Mouse (Mus musculus) heart, embryonic 15.5 days (tissue): ENCODE data around the gene Bet1l. TPM values are rescaled to one million over a fixed set of nuclear protein-coding genes. Genes with fewer than 3 reads are reported as not detected.

Source experiments
- ATAC-seq: fragments of 200-750 bp; cut with Nextera tagmentation; replicated peaks from 2 replicates; pipeline ENCODE4 v1.8.0; 2017; ENCODE audit warnings: low read depth, moderate TSS enrichment; ENCODE audit not compliant: insufficient number of reproducible peaks, insufficient read depth, low FRiP score
- H3K27ac ChIP-seq: fragments of 300-500 bp; sonication (generic); 2 replicates; pipeline ENCODE4 v1.5.1; 2015; ENCODE audit warnings: mild to moderate bottlenecking, inconsistent platforms
- H3K27me3 ChIP-seq: fragments of 300-500 bp; sonication (generic); 2 replicates; pipeline ENCODE4 v1.6.1; 2015; ENCODE audit warnings: inconsistent platforms
- H3K36me3 ChIP-seq: fragments of 300-500 bp; sonication (generic); 2 replicates; pipeline ENCODE4 v1.6.1; 2015; ENCODE audit warnings: mild to moderate bottlenecking, inconsistent platforms
- H3K4me1 ChIP-seq: fragments of 300-500 bp; sonication (generic); replicated peaks from 2 replicates; pipeline ENCODE4 v1.6.1; 2015; ENCODE audit warnings: inconsistent platforms
- H3K4me2 ChIP-seq: fragments of 300-500 bp; sonication (generic); 2 replicates; pipeline ENCODE4 v1.6.1; 2015; ENCODE audit warnings: inconsistent platforms, mild to moderate bottlenecking, moderate library complexity
- H3K4me3 ChIP-seq: fragments of 300-500 bp; sonication (generic); 2 replicates; pipeline ENCODE4 v1.5.1; 2015; ENCODE audit warnings: mild to moderate bottlenecking, inconsistent platforms
- H3K9ac ChIP-seq: fragments of 300-500 bp; sonication (generic); 2 replicates; pipeline ENCODE4 v1.6.1; 2015; ENCODE audit warnings: mild to moderate bottlenecking, inconsistent platforms
- H3K9me3 ChIP-seq: fragments of 300-500 bp; sonication (generic); replicated peaks from 2 replicates; pipeline ENCODE4 v1.6.1; 2016; ENCODE audit warnings: inconsistent platforms
- WGBS: fragments of 180-500 bp; shearing (Covaris S2); methylation state at CpG from one replicate; pipeline ENCODE4 v1.1.7; 2015; ENCODE audit warnings: mixed read lengths; 5-methylcytosine and 5-hydroxymethylcytosine counted together
- polyA plus RNA-seq: library from polyadenylated mRNA; unstranded; fragments of >200 nt; fragmentation: Nextera tagmentation; extraction: Ambion mirVana; gene quantifications from 2 replicates; pipeline ENCODE4 v1.2.1, GENCODE M21; 2015

The Bet1l gene
- polyA plus RNA-seq, 1 experiment from 2014 or later: 30.2 TPM

GRCm38 (mm10) chr7:140822731-140823130 lies 34.6 kb downstream of the Bet1l start:
- Histone ChIP-seq H3K9me3 (no peaks in the 10 kb centered on the region), H3K27ac (no peak overlapping the region), H3K36me3 (no peaks in the 10 kb centered on the region), H3K4me3 (no peak overlapping the region), H3K27me3 (no peaks in the 10 kb centered on the region), H3K4me1 (peaks cover 9% of the 10 kb centered on the region; the same call in 1 of the 2 replicates), H3K4me2 (no peak overlapping the region), H3K9ac (no peak overlapping the region)
- no peak for ATAC-seq
- 89% methylated on average over 4 of the region's 4 CpGs for WGBS

DNA sequence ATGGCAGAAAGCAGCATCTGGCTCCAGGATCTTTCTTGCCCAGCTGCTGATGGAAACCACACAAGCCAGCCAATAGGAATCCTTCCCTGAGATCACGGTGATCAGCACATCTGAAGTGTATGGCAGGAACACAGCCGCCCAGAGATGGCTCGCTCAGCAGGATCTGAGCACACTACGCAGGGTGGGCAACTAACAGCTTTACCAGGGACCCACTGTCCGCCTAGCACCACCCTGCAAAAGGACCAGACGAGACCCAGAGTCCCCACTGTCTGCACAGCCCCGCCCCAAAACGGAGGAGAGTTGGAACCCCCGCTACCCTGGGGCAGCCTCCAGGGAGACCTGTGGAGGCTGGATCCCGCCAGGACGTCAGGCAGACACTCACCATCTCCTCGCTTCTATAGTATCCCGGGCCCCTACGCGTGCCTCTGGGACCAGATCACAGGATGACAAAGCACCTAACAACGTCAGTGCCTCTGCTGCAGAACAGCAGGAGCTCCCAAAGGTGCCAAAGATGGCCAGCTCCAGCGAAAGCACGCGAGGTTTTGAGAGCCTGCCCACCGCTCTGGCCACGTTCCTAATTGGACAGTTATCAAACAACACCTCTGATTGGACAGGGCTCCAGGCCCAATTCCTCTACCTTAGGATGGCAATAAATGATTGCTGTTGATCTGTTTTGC lies 35.6 kb downstream of the Bet1l start, which contains the start of gene Zfp941:
TSS of gene Zfp941 (minus strand) at position 526 of the 677 bp plus-strand sequence.
- no peak within 1 kb of the TSS for H3K27ac ChIP-seq
- H3K27me3 ChIP-seq: no peaks in the 10 kb centered on the region
- H3K4me3 ChIP-seq: peak within 1 kb of the TSS; percentile 54
- no peaks in the 10 kb centered on the region for H3K36me3 ChIP-seq
- H3K4me1 ChIP-seq: peaks cover 9% of the 10 kb centered on the region; the same call in 1 of the 2 replicates
- H3K4me2 ChIP-seq: peak within 1 kb of the TSS; percentile 85
- no peak; the same call in 1 of the 2 replicates for ATAC-seq
- no peaks in the 10 kb centered on the region for H3K9me3 ChIP-seq
- peak within 1 kb of the TSS; percentile 60 for H3K9ac ChIP-seq
- 2% methylated on average over 21 of the region's 21 CpGs for WGBS

GRCm38 (mm10) chr7:140821305-140821652 lies 36.1 kb downstream of the Bet1l start:
- no peak overlapping the region for H3K27ac ChIP-seq
- H3K9ac ChIP-seq: no peak overlapping the region
- peak overlapping the region; percentile 85 for H3K4me2 ChIP-seq
- no peaks in the 10 kb centered on the region for H3K9me3 ChIP-seq
- 45% methylated on average over 5 of the region's 5 CpGs for WGBS
- peaks cover 9% of the 10 kb centered on the region; the same call in 1 of the 2 replicates for H3K4me1 ChIP-seq
- H3K4me3 ChIP-seq: peak overlapping the region; percentile 54
- no peak for ATAC-seq
- H3K27me3 ChIP-seq: no peaks in the 10 kb centered on the region
- no peaks in the 10 kb centered on the region for H3K36me3 ChIP-seq

GRCm38 (mm10) chr7:140820173-140820572 lies 37.2 kb downstream of the Bet1l start:
- H3K36me3 ChIP-seq: no peaks in the 10 kb centered on the region
- no peak for ATAC-seq
- H3K27ac ChIP-seq: no peak overlapping the region
- no peak overlapping the region for H3K4me3 ChIP-seq
- 66% methylated on average over 4 of the region's 4 CpGs for WGBS
- no peaks in the 10 kb centered on the region for H3K9me3 ChIP-seq
- H3K27me3 ChIP-seq: no peaks in the 10 kb centered on the region
- H3K9ac ChIP-seq: no peak overlapping the region
- no peak overlapping the region for H3K4me2 ChIP-seq
- H3K4me1 ChIP-seq: peaks cover 9% of the 10 kb centered on the region; the same call in 1 of the 2 replicates

DNA sequence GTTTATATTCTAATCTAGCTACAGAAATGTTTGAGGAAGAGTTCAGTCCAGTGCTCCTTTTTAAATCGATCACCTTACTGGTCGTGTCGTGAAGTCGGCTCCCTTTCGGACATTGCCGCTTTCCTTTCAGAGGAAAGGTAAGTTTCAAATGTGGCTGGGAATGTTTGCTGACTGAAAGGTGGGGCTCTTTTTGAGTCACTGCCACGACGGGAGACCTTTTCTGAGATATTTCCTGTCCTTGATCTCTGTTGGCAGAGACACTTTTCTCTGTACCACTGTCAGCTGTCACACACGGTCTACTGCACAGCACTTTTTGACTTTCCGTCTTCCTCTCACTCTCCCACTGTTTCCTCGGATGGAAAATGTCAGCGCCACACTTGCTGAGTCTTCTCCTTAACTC lies 44.5 kb downstream of the Bet1l start:
- ATAC-seq: no peak
- Histone ChIP-seq H3K9me3 (no peaks in the 10 kb centered on the region), H3K4me2 (no peak overlapping the region), H3K4me1 (no peaks in the 10 kb centered on the region), H3K4me3 (no peak overlapping the region), H3K27ac (no peak overlapping the region), H3K27me3 (no peaks in the 10 kb centered on the region), H3K36me3 (no peaks in the 10 kb centered on the region), H3K9ac (no peak overlapping the region)
- 79% methylated on average over 12 of the region's 12 CpGs for WGBS

DNA sequence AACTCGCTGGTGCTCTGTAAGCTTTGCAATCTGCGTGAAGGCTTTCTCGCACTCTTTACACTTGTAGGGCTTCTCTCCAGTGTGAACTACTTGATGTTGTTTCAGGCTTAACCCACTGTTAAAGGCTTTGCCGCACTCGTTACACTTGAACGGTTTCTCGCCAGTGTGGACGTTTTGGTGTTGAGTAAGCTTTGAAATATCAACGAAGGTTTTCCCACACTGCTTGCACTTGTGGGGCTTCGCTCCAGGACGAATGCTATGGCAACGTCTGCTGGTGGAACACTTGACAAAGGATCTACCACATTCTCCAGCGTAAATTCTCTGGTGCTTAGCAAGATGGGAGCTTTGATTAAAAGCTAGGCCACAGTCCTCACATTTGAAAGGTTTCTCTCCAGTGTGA lies 45.7 kb downstream of the Bet1l start:
- WGBS: 82% methylated on average over 13 of the region's 13 CpGs
- Histone ChIP-seq H3K27me3 (no peaks in the 10 kb centered on the region), H3K36me3 (no peaks in the 10 kb centered on the region), H3K4me3 (no peak overlapping the region), H3K9me3 (no peaks in the 10 kb centered on the region), H3K4me2 (no peak overlapping the region), H3K27ac (no peak overlapping the region), H3K9ac (no peak overlapping the region), H3K4me1 (no peaks in the 10 kb centered on the region)
- ATAC-seq: no peak

GRCm38 (mm10) chr7:140810496-140810895 lies 46.9 kb downstream of the Bet1l start:
- no peak for ATAC-seq
- no peaks in the 10 kb centered on the region for H3K27me3 ChIP-seq
- no peak overlapping the region for H3K4me3 ChIP-seq
- H3K9ac ChIP-seq: no peak overlapping the region
- no peak overlapping the region for H3K27ac ChIP-seq
- no peaks in the 10 kb centered on the region for H3K4me1 ChIP-seq
- 86% methylated on average over 6 of the region's 6 CpGs for WGBS
- no peaks in the 10 kb centered on the region for H3K9me3 ChIP-seq
- no peaks in the 10 kb centered on the region for H3K36me3 ChIP-seq
- H3K4me2 ChIP-seq: no peak overlapping the region

DNA sequence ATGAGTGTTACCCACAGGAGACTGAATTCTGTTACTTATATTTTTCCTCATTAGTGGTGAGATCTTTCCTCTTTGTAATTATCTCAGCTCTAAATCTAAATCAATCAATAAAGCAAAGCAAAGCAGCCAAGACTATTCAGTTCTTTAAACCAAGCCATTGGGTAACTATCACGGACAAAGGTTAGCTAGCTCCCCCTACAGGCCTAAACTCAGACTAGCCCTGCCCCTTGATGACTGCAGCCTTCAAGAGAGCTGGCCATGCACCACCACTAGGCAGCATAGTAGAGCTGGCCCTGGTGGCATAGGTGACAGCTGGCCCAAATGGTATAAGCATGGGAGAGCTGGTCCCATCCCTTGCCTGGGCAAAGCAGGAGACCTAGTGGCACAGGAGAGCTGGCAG lies 51.7 kb downstream of the Bet1l start:
- Histone ChIP-seq H3K4me2 (no peak overlapping the region), H3K27ac (no peak overlapping the region), H3K9me3 (no peaks in the 10 kb centered on the region), H3K4me1 (no peaks in the 10 kb centered on the region), H3K4me3 (no peak overlapping the region), H3K36me3 (no peaks in the 10 kb centered on the region), H3K27me3 (no peaks in the 10 kb centered on the region), H3K9ac (no peak overlapping the region)
- WGBS: 31% methylated on average over 1 of the region's 1 CpGs
- no peak for ATAC-seq

Other genes with a start within 250 kb of the Bet1l start
- not detected in 2 replicates for gene Olfr61, start 228.6 kb downstream of the Bet1l start, polyA plus RNA-seq
- gene Olfr53, start 211.1 kb downstream of the Bet1l start, polyA plus RNA-seq: not detected in 2 replicates
- gene Olfr539, start 197.6 kb downstream of the Bet1l start, polyA plus RNA-seq: not detected in 2 replicates
- not detected in 2 replicates for gene Olfr45, start 175.6 kb downstream of the Bet1l start, polyA plus RNA-seq
- not detected in 2 replicates for gene Olfr541, start 160.3 kb downstream of the Bet1l start, polyA plus RNA-seq
- not detected in 2 replicates for gene Cyp2e1, start 93.8 kb downstream of the Bet1l start, polyA plus RNA-seq
- gene Syce1, start 69.7 kb downstream of the Bet1l start, polyA plus RNA-seq: 0.13 and 0.21 TPM in 2 replicates
- gene Zfp941, start 35.4 kb downstream of the Bet1l start, polyA plus RNA-seq: 0.78 and 0.95 TPM in 2 replicates
- gene Urah, start 22.6 kb downstream of the Bet1l start, polyA plus RNA-seq: 0.68 and 1.4 TPM in 2 replicates
- gene Scgb1c1, start 12.0 kb downstream of the Bet1l start, polyA plus RNA-seq: 0.36 TPM in 1 of 2 replicates, not detected in the other
- not detected in 2 replicates for gene Odf3, start 9.8 kb downstream of the Bet1l start, polyA plus RNA-seq
- not detected in 2 replicates for gene Gm45785, start 1.2 kb downstream of the Bet1l start, polyA plus RNA-seq
- 36.0 and 47.3 TPM in 2 replicates for gene Ric8a, start 620 bp downstream of the Bet1l start, polyA plus RNA-seq
- gene Psmd13, start 24.4 kb upstream of the Bet1l start, polyA plus RNA-seq: 154 and 179 TPM in 2 replicates
- 54.1 and 55.8 TPM in 2 replicates for gene Sirt3, start 24.7 kb upstream of the Bet1l start, polyA plus RNA-seq
- gene Cox8b, start 42.9 kb upstream of the Bet1l start, polyA plus RNA-seq: 309 and 515 TPM in 2 replicates
- 0.24 and 2.8 TPM in 2 replicates for gene Nlrp6, start 63.3 kb upstream of the Bet1l start, polyA plus RNA-seq
- 9.3 and 15.5 TPM in 2 replicates for gene Pgghg, start 83.8 kb upstream of the Bet1l start, polyA plus RNA-seq
- 1.6 and 2.5 TPM in 2 replicates for gene Ifitm5, start 92.7 kb upstream of the Bet1l start, polyA plus RNA-seq
- not detected in 2 replicates for gene Gm45717, start 98.4 kb upstream of the Bet1l start, polyA plus RNA-seq
- 459 and 624 TPM in 2 replicates for gene Ifitm2, start 98.4 kb upstream of the Bet1l start, polyA plus RNA-seq
- gene Ifitm1, start 109.6 kb upstream of the Bet1l start, polyA plus RNA-seq: 11.7 and 49.8 TPM in 2 replicates
- gene Ifitm3, start 153.2 kb upstream of the Bet1l start, polyA plus RNA-seq: 103 and 212 TPM in 2 replicates
- 0.53 and 1.4 TPM in 2 replicates for gene Ifitm6, start 160.3 kb upstream of the Bet1l start, polyA plus RNA-seq
- gene Gm17387, start 171.6 kb upstream of the Bet1l start, polyA plus RNA-seq: not detected in 2 replicates
- 1.0 and 2.0 TPM in 2 replicates for gene B4galnt4, start 203.5 kb upstream of the Bet1l start, polyA plus RNA-seq
- 0.97 and 5.9 TPM in 2 replicates for gene Pkp3, start 220.6 kb upstream of the Bet1l start, polyA plus RNA-seq
- gene Sigirr, start 243.0 kb upstream of the Bet1l start, polyA plus RNA-seq: 3.6 and 5.6 TPM in 2 replicates